Mouse (Mus musculus) heart, postnatal 4 days (tissue): ENCODE data around the gene Txnrd3. TPM values are rescaled to one million over a fixed set of nuclear protein-coding genes. Genes with fewer than 3 reads are reported as not detected.

Experiments
- DNase-seq: peaks from one replicate; pipeline ENCODE4 v3.0.0; 2021
- total RNA-seq, 2 experiments: library from RNA; stranded (reverse); gene quantifications; 2 replicates each; pipeline ENCODE4 v1.2.3; 2021

The Txnrd3 gene
- 10 to 100 TPM; 27.1 to 27.3 TPM for total RNA-seq

GRCm38 (mm10) chr6:89643798-89644270 lies at the start of gene Txnrd3:
TSS of gene Txnrd3 (plus strand) at chr6:89643988.
- peak; percentile 96 for DNase-seq

- DNase-seq, result peak; percentile 95
Observed at GRCm38 (mm10) chr6:89595018-89595776, 48.6 kb upstream of the Txnrd3 start, which contains the start of gene Chchd6. TSS of gene Chchd6 (minus strand) at chr6:89595652.

- DNase-seq, result no peak
Observed at GRCm38 (mm10) chr6:89595777-89596146, 48.0 kb upstream of the Txnrd3 start.

GRCm38 (mm10) chr6:89596510-89596909 lies 47.3 kb upstream of the Txnrd3 start:
- no peak for DNase-seq

- DNase-seq, result no peak
Observed at GRCm38 (mm10) chr6:89606096-89606495, 37.7 kb upstream of the Txnrd3 start.

- DNase-seq, result no peak
Observed at GRCm38 (mm10) chr6:89607999-89608398, 35.8 kb upstream of the Txnrd3 start.

- peak; percentile 55 for DNase-seq
Observed at GRCm38 (mm10) chr6:89613336-89614106, 30.3 kb upstream of the Txnrd3 start.

- DNase-seq, result no peak
Observed at GRCm38 (mm10) chr6:89614107-89614471, 29.7 kb upstream of the Txnrd3 start.

- DNase-seq, result no peak
Observed at GRCm38 (mm10) chr6:89614596-89615372, 29.0 kb upstream of the Txnrd3 start.

- DNase-seq, result no peak
Observed at GRCm38 (mm10) chr6:89615373-89615755, 28.4 kb upstream of the Txnrd3 start.

- DNase-seq, result no peak
Observed at GRCm38 (mm10) chr6:89622647-89623046, 21.1 kb upstream of the Txnrd3 start.

GRCm38 (mm10) chr6:89628045-89628785 lies 15.6 kb upstream of the Txnrd3 start:
- no peak for DNase-seq

- peak; percentile 86 for DNase-seq
Observed at GRCm38 (mm10) chr6:89631809-89632562, 11.8 kb upstream of the Txnrd3 start.

GRCm38 (mm10) chr6:89633115-89633514 lies 10.7 kb upstream of the Txnrd3 start:
- DNase-seq, result no peak

GRCm38 (mm10) chr6:89634400-89634799 lies 9.4 kb upstream of the Txnrd3 start:
- DNase-seq, result peak; percentile 51

GRCm38 (mm10) chr6:89637977-89638376 lies 5.8 kb upstream of the Txnrd3 start:
- no peak for DNase-seq

GRCm38 (mm10) chr6:89639025-89639424 lies 4.8 kb upstream of the Txnrd3 start:
- peak; percentile 59 for DNase-seq

- peak; percentile 94 for DNase-seq
Observed at GRCm38 (mm10) chr6:89644271-89645075, 685 bp downstream of the Txnrd3 start.

- no peak for DNase-seq
Observed at GRCm38 (mm10) chr6:89649897-89650296, 6.1 kb downstream of the Txnrd3 start.

- no peak for DNase-seq
Observed at GRCm38 (mm10) chr6:89651770-89652169, 8.0 kb downstream of the Txnrd3 start.
